Mouse (Mus musculus) heart, postnatal 25 days (tissue): ENCODE measurements around the gene Palm3. TPM values are rescaled to one million over a fixed set of nuclear protein-coding genes. Genes with fewer than 3 reads are reported as not detected.
"Not testable (repeated sequence)": the region's sequence is repeated elsewhere in the genome, so short reads cannot be mapped to it uniquely, and the experiment has no call there.

Source experiments
- DNase-seq: peaks from one replicate; pipeline ENCODE4 v3.0.0; 2022; ENCODE audit warnings: low spot score
- intact Hi-C: fragments of 180-260 bp; cut with DNase I; formaldehyde crosslinking; loops from one replicate; pipeline ENCODE4 v1.15.1; 2025
- total RNA-seq, 2 experiments: library from RNA; stranded (reverse); gene quantifications; 2 replicates each; pipeline ENCODE4 v1.2.3; 2021

Palm3 gene
- total RNA-seq, 2 experiments from 2014 or later = 0.28 to 0.36 TPM

- DNase-seq = peak; percentile 81
- intact Hi-C loops = no loop called here
Observed at GRCm38 (mm10) chr8:83996567-83997505, 24.4 kb upstream of the Palm3 start.

DNA sequence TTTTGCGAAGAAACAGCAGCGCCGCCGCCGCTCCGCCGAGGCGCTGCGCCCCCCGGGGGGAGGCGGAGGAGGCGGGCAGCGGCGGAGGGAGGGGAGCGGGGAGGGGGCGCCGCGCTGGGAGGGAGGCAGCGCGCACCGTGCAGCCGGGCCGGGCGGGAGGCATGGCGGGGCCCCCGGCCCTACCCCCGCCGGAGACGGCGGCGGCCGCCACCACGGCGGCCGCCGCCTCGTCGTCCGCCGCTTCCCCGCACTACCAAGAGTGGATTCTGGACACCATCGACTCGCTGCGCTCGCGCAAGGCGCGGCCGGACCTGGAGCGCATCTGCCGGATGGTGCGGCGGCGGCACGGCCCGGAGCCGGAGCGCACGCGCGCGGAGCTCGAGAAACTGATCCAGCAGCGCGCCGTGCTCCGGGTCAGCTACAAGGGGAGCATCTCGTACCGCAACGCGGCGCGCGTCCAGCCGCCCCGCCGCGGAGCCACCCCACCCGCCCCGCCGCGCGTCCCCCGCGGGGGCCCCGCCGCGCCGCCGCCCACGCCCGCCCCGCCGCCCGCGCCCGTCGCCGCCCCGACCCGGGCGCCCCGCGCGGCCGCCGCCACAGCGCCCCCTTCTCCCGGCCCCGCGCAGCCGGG lies 23.6 kb upstream of the Palm3 start, which contains the start of gene Samd1:
Samd1 (plus strand) TSS at position 162 of the 631 bp plus-strand sequence.
- intact Hi-C loops = no loop called here
- DNase-seq = no peak

GRCm38 (mm10) chr8:83998231-83999056 lies 22.8 kb upstream of the Palm3 start:
- no peak for DNase-seq
- intact Hi-C loops = no loop called here

- DNase-seq = no peak
- intact Hi-C loops = no loop called here
Observed at GRCm38 (mm10) chr8:83999057-83999705, 22.1 kb upstream of the Palm3 start.

DNA sequence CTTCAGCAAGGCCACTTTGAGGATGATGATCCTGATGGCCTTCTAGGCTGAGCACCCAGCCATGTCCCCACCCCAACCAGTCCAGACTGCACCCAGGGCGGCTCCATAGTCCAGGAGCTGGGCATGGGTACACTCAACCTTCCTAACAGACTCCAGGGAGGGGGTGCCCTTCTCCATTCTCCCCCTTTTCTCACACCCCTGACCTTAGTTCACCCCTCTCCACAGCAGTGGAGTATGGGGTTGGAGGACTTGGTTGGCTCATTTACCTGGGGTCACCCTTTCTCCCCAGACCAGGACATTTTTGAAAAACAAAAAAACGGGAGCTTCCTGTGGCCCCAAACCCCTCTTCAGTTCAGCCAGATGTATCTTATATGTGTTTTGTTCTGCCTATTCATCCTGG lies 21.4 kb upstream of the Palm3 start:
- intact Hi-C loops = no loop called here
- no peak for DNase-seq

DNA sequence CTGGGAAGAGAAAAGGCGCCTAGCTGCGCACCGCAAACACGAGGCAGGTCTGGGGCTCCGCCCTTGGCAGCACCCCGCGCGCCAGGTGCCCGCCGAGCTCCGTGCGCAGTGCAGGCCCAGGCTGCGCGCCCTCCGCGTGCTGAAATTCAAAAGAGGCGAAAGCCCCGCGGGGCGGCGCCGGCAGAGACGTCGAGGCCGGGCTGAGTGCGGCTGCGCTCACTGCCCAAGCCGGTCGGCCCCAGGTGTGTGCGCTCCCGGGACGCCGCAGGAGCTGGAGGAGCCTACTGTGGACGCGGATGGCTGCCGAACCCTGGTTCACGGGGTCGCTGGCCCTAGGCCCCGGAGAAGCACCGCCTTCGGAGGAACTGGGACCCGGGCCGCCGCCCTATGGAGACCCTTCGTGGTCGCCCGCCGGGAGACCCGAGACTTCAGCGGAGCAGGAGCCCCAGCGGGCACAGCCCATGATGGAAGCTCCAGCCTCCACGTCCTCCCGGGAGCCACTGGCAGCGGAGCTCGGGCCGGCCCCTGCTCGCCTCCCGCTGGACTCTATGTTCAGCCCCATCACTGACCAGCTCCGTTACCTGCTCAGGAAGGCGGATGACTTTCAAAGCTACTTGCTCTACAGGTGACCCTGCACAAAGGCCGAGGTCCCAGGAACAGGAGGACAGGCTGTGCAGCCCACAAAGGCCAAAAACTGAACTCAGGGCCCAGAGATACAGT lies 19.8 kb upstream of the Palm3 start, which contains the start of gene 1700067K01Rik:
1700067K01Rik (plus strand) TSS at position 222 of the 720 bp plus-strand sequence.
- no peak for DNase-seq
- intact Hi-C loops = no loop called here

GRCm38 (mm10) chr8:84002957-84003611 lies 18.2 kb upstream of the Palm3 start:
- intact Hi-C loops = no loop called here
- DNase-seq = no peak

DNA sequence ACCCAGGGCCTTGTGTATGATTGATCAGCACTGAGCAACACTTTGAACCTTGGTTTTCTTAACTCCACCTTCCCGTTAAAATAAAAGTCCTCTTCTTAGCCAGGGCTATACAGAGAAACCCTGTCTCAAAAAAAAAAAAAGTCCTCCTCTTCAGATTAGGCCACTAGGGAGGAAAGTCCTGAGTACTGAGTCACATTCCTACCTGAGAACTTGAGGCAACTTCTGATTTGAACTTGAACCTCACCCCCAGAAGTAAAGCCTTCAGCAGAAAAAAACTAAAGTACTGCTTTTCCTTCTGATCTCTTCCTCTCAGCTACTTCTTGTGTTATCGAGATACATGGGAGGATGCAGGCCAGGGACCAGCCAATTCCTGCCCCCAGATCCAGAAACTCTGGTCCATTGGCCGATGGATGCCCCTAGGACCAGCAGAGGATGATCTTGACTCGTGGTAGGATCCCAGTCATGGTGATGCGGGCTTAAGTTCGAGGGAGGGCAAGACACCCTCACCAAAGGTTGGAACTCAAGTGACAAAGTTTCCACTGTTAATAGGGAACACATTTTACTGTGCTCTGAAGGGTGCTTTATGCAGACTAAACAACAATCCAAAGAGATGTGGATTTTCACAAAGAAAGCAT lies 17.5 kb upstream of the Palm3 start:
- intact Hi-C loops = no loop called here
- DNase-seq = no peak

GRCm38 (mm10) chr8:84004533-84005201 lies 16.6 kb upstream of the Palm3 start:
- DNase-seq = peak; percentile 91
- intact Hi-C loops = loop anchor here (5.0 kb wide), 1 partner anchor 268 kb away; the partner anchor contains the start of gene Ccdc130

GRCm38 (mm10) chr8:84005502-84005901 lies 15.8 kb upstream of the Palm3 start:
- DNase-seq = not testable (repeated sequence)
- intact Hi-C loops = loop anchor here (5.0 kb wide), 1 partner anchor 267 kb away; the partner anchor contains the start of gene Ccdc130

GRCm38 (mm10) chr8:84008362-84008761 lies 12.9 kb upstream of the Palm3 start:
- DNase-seq = no peak
- intact Hi-C loops = loop anchor here (5.0 kb wide), 1 partner anchor 264 kb away; the partner anchor contains the start of gene Ccdc130

DNA sequence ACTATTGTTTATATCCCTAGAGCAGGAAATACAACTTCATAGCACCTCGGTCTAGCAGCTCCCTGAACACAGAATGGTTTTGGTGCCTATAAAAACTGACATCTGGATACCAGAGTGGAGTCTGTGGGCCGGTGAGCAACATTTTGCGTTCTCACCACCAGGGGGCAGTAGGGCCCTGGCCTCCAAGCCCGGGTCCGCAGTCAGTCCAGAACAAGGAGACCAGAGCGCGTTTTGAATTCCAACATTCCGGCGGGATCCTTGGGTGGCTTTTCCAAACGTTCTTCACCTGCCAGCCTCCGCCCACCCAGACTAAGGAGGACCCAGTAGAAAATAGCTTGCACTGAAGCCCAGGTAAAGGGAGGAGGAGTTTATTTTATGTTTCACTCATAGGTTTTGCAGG lies 11.4 kb upstream of the Palm3 start:
- intact Hi-C loops = loop anchor here (5.0 kb wide), 2 partner anchors 62 to 262 kb away; partner anchors contain the start of gene Ccdc130
- peak; percentile 69 for DNase-seq

DNA sequence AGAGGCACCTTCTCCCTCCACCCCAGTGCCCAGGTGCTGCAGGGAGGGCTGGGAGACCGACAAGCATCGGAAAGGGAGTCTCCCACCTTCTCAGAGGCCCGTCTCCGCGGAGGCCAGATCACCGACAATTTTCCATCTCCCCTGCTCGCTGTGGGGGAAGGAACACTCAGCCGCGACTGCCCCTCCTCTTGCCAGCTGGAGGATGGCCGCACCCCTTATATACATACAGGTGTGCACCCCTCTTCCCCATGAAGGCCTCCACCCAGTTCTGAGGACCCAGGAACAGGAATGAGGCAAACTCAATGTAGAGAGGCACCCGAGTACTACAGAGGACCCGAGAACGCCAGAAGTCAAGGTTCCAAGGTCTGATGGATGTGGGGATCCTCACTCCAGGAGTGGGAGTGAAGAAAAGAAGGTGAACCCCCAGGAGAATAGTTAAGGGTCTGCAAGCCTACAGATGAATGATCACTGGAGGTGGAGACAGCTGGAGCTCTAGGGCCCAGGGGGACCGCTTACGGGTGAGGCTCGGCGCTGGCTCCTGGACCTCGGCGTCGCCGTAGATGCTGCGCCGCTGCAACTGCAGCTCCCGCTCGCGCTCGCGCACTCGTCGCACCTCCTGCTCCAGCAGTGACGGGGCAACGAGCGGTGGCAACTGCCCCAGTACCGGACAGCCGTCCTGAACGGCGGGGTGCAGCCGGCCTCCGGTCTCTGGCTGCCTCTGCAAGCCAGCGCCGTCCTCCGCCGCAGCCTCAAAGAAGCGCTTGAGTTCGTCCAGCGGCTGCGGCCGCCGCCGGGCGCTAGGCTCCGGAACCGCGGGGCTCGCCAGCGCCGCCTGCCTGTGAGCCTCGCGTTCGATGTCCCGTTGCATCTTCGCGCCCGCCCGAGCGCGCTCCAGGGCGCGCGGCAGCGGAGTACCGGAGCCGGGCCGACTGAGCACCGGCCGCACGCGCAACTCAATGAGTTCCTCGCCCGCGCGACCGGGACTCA lies 10.4 kb upstream of the Palm3 start:
- peak; percentile 51 for DNase-seq
- intact Hi-C loops = loop anchor here (5.0 kb wide), 1 partner anchor 61 kb away; no protein-coding TSS in a partner anchor

DNA sequence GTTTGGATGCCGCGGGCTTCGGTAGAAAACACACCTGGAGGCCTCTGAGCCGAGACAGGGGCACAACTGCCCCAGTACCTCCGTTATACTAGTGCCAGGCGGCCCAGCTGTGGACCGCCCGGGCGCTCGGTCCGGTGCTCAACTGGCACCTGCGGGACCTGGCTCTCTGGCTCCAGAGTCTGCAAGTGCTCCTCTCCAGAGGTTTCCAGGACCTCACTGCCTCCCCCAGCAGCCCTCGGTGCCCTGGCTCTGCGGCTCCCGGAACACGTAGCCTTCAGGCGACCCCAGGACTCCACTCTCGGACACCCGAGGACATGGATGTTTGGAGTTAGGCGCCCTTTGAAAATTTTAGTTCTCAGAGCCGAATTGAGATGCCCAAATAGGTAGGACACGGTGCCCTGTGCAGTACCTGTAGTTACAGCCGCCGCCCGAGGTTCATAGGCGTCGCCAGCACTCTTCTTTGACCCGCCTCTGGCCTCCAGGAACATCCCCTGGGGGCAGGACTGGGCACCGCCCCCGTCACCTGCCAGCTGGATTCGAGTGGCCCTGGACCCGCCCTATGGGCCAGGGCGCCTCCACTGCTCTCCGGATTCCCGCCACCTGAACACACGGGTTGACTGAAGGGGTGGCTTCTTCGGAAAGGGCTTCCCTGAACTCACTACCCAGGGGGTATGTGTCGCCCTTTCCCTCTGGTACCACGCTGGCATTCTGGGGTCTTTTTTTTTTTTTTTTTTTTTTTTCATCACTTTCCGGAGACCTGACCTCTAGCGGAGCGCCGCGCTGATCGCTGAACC lies 9.4 kb upstream of the Palm3 start, which contains the start of gene 2210011C24Rik:
2210011C24Rik (minus strand) TSS at position 467 of the 794 bp plus-strand sequence.
- intact Hi-C loops = loop anchor here (5.0 kb wide), 1 partner anchor 60 kb away; no protein-coding TSS in a partner anchor
- DNase-seq = no peak
